In the genomic region with DNA sequence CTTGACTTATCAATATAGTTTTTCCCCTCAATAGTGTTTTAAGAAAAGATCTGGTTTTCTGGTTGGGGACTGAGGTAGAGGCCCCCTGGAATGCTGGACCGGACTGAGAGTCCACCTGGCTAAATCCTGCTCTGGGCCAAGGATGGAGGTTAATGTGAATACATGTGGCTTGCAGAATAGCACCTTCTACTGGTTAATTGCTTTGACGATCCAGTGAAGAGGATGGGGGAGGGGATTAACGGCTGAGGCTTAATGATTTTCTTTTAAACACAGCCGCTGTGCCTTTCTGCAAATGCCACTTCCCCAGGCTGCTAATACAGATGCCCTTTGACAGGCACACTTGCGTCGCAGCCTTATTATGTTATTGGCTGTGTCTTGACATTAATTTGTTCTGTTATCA, we compare ENCODE assay signal across 8 mouse cellular contexts. TPM values are rescaled to one million over a fixed set of nuclear protein-coding genes. Genes with fewer than 3 reads are reported as not detected.
DNase-seq lines count a peak whose midpoint lies in the region; ATAC-seq lines count a peak whose summit lies in the region.

No protein-coding gene starts in this region.

- H3K4me3 ChIP-seq in hindbrain, embryonic 16.5 days (ENCODE audit: low read length): peak overlapping the region; percentile 90
- H3K4me3 ChIP-seq in liver, embryonic 13.5 days (replicated peaks): no peak overlapping the region

- ATAC-seq in hindbrain, embryonic 16.5 days: no peak
- no peak for ATAC-seq in liver, embryonic 13.5 days (ENCODE audit: low read depth)

- peaks cover 12% of the 10 kb centered on the region for H3K4me1 ChIP-seq in hindbrain, embryonic 16.5 days (ENCODE audit: control insufficient read depth, insufficient read depth, low read depth, low read length)
- peaks cover 34% of the 10 kb centered on the region for H3K4me1 ChIP-seq in liver, embryonic 13.5 days (replicated peaks)

- peak overlapping the region; percentile 61 for H3K9ac ChIP-seq in hindbrain, embryonic 16.5 days (ENCODE audit: low read depth, low read length)
- H3K9ac ChIP-seq in liver, embryonic 13.5 days: peak overlapping the region; percentile 88; the same call in 1 of the 2 replicates

- H3K27me3 ChIP-seq in hindbrain, embryonic 16.5 days (replicated peaks; ENCODE audit: control insufficient read depth, insufficient read depth, low read length): no peaks in the 10 kb centered on the region
- no peaks in the 10 kb centered on the region for H3K27me3 ChIP-seq in liver, embryonic 13.5 days
- H3K27me3 ChIP-seq in splenic B cell, adult 2 months (ENCODE audit: control insufficient read depth, insufficient read depth, low read length, poor library complexity, severe bottlenecking): no peaks in the 10 kb centered on the region

- no peaks in the 10 kb centered on the region for H3K36me3 ChIP-seq in hindbrain, embryonic 16.5 days (ENCODE audit: control insufficient read depth, insufficient read depth, low read length)
- no peaks in the 10 kb centered on the region for H3K36me3 ChIP-seq in liver, embryonic 13.5 days
- H3K36me3 ChIP-seq in splenic B cell, adult 2 months (ENCODE audit: control insufficient read depth, insufficient read depth, low read length, poor library complexity, severe bottlenecking): no peaks in the 10 kb centered on the region

- DNase-seq in layer of hippocampus, postnatal 14 days (ENCODE audit: low spot score in 2 of 2): peak; percentile 41 to 57
- no peak for DNase-seq in layer of hippocampus, adult 9-10 months (ENCODE audit: low spot score)
- DNase-seq in embryo, embryonic 11 days: peak; percentile 76
- DNase-seq in liver, embryonic 13.5 days: no peak
- DNase-seq in splenic B cell, adult 2 months (ENCODE audit: low read depth, low spot score): peak; percentile 50
- DNase-seq in urinary bladder, postnatal 14 days (ENCODE audit: low spot score): no peak
- DNase-seq in Muller cell, postnatal 12 days (ENCODE audit: inconsistent ontology term): no peak

- no peaks in the 10 kb centered on the region for H3K9me3 ChIP-seq in hindbrain, embryonic 16.5 days (ENCODE audit: control insufficient read depth, low read length)
- H3K9me3 ChIP-seq in liver, embryonic 13.5 days (replicated peaks): no peaks in the 10 kb centered on the region

- H3K27ac ChIP-seq in hindbrain, embryonic 16.5 days (ENCODE audit: low read depth, low read length): peak overlapping the region; percentile 79
- no peak overlapping the region for H3K27ac ChIP-seq in liver, embryonic 13.5 days

- H3K4me2 ChIP-seq in hindbrain, embryonic 16.5 days (ENCODE audit: low read length): peak overlapping the region; percentile 86
- peak overlapping the region; percentile 85 for H3K4me2 ChIP-seq in liver, embryonic 13.5 days

- 2% methylated on average over 6 of the region's 6 CpGs for WGBS in hindbrain, embryonic 16.5 days
- 31% methylated on average over 6 of the region's 6 CpGs for WGBS in liver, embryonic 13.5 days (ENCODE audit: insufficient replicate concordance)

RNA-seq across cellular contexts. Expression of a gene that starts 2.5 kb away (rescaled TPM):
- total RNA-seq in layer of hippocampus, postnatal 14 days (2021): 100 to 1,000 TPM; 118 to 127 TPM
- 25.4 and 27.2 TPM in 2 replicates for polyA plus RNA-seq in hindbrain, embryonic 16.5 days (2015; fragmentation: Nextera tagmentation; extraction: Ambion mirVana)
- 5.9 and 7.5 TPM in 2 replicates for polyA plus RNA-seq in liver, embryonic 13.5 days (2015; fragmentation: Nextera tagmentation; extraction: Ambion mirVana)

RNA-seq across cellular contexts. Expression of a gene that starts 47.5 kb away (rescaled TPM):
- total RNA-seq in layer of hippocampus, postnatal 14 days (2021): 100 to 1,000 TPM; 395 to 425 TPM
- 1,276 and 1,360 TPM in 2 replicates for polyA plus RNA-seq in hindbrain, embryonic 16.5 days (2015; fragmentation: Nextera tagmentation; extraction: Ambion mirVana)
- polyA plus RNA-seq in liver, embryonic 13.5 days (2015; fragmentation: Nextera tagmentation; extraction: Ambion mirVana): 783 and 784 TPM in 2 replicates

Comparison
In these comparisons a context has a peak if more than half of its experiments do, and no peak if none do; other contexts are left out.
1. DNase-seq: peak in layer of hippocampus, postnatal 14 days (2 of 2), embryo, embryonic 11 days (single experiment) and splenic B cell, adult 2 months (single experiment); none in layer of hippocampus, adult 9-10 months (single experiment), liver, embryonic 13.5 days (single experiment), urinary bladder, postnatal 14 days (single experiment) and Muller cell, postnatal 12 days (single experiment).